Mouse (Mus musculus): ENCODE measurements around the gene Rab6a.

- TF ChIP-seq TAL1 (IDR thresholded peaks at IDR 0.05; ENCODE audit: low read length) (no peak), GATA1 (IDR thresholded peaks at IDR 0.05; ENCODE audit: low read length) (no peak)
Measured at GRCm38 (mm10) chr7:100607214-100608129, at the start of gene Rab6a.

Measured in erythroblast, embryonic 14.5 days (primary cell).